Mouse (Mus musculus): ENCODE measurements at regions not wholly inside any gene's neighbourhood (a gene's known extent, or its start where the extent isn't known, plus 50 kb on each side); places are given as distances from the start of the nearest gene placed in this dataset.

GRCm38 (mm10) chr16:71705846-71706245 is 602.3 kb upstream of the Robo1 start:
- TF ChIP-seq CTCF (IDR thresholded peaks at IDR 0.05; ENCODE audit: borderline replicate concordance, extremely low read depth, insufficient read depth, insufficient read length): no peak
- TF ChIP-seq POLR2A (IDR thresholded peaks at IDR 0.05; ENCODE audit: borderline replicate concordance, extremely low read depth, insufficient read depth, insufficient read length, poor library complexity, severe bottlenecking): no peak

Data from brain, embryonic 14.5 days (tissue).